Mouse (Mus musculus): ENCODE measurements around the gene Sgk1. TPM values are rescaled to one million over a fixed set of nuclear protein-coding genes. Genes with fewer than 3 reads are reported as not detected.

Gene Sgk1
- polyA plus RNA-seq, 1 experiment = 37.6 TPM

DNA sequence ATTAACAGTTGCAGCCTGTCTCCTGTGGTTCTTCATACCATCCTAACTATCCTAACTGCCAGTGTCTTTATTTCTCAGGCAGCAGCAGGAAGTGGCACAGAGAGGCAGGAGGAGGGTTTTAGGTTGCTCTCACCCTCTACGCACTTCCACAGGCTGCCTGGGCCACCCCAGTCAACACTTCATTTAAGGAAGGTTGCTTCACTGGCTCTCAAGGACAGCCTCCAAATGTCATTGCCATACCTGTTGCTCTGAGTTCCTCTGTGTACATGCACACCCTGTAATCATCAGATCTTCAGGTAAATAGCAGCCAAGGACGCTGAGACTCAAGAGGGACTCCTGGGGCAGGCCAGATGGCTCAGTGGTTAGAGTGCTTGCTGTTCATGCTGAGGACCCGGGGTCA is 31.7 kb upstream of the Sgk1 start:
- Histone ChIP-seq H3K4me1 (ENCODE audit: control insufficient read depth, insufficient read depth, insufficient read length, low read length) (peaks cover 6% of the 10 kb centered on the region; the same call in 1 of the 2 replicates), H3K4me3 (ENCODE audit: insufficient read depth, low read depth, low read length) (no peak overlapping the region), H3K27ac (replicated peaks; ENCODE audit: low read depth, low read length) (no peak overlapping the region)

GRCm38 (mm10) chr10:21853122-21853521 is 28.9 kb upstream of the Sgk1 start:
- H3K4me1 ChIP-seq (ENCODE audit: control insufficient read depth, insufficient read depth, insufficient read length, low read length) = peaks cover 8% of the 10 kb centered on the region; the same call in 1 of the 2 replicates
- H3K27ac ChIP-seq (replicated peaks; ENCODE audit: low read depth, low read length) = no peak overlapping the region
- no peak overlapping the region for H3K4me3 ChIP-seq (ENCODE audit: insufficient read depth, low read depth, low read length)

DNA sequence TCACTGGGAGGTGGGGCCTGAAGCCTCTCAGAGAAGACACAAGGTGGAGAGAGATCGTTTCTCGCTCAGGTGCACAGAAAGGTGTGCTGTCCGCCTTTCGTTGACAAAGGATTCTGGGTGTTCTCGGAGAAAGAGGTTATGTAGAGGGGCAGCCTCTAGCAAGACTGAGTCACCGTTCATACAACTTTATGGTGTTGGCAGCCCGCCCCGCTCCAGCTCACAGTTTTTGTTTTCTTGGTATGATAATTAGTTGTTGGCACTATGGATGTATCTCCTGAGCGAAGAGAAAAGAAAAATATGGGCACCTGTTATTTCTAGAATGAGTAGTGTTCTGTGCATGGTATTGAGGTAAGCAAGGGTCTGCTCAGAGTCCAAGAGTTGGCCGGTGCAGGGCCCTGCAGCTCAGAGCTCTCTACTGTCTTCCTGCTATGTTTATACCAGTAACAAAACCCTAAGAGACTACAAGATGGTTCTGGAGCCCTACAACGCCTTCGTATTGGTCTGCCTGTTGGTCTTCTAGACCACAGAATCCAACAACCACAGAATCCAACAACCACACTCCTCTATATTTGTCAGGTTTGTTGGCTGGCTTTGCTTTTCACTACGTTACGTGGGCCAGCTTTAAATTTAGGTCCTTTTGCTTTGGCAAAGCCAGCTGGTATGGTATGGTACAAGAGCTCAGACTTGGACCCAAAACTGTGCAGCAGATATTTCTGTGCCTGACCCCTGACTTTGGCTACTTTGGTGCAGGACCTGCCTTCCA is 28.2 kb upstream of the Sgk1 start:
- Histone ChIP-seq H3K4me3 (ENCODE audit: insufficient read depth, low read depth, low read length) (no peak overlapping the region), H3K27ac (replicated peaks; ENCODE audit: low read depth, low read length) (no peak overlapping the region), H3K4me1 (ENCODE audit: control insufficient read depth, insufficient read depth, insufficient read length, low read length) (peaks cover 10% of the 10 kb centered on the region; the same call in 1 of the 2 replicates)

GRCm38 (mm10) chr10:21855338-21855737 is 26.6 kb upstream of the Sgk1 start:
- Histone ChIP-seq H3K4me3 (ENCODE audit: insufficient read depth, low read depth, low read length) (no peak overlapping the region), H3K4me1 (ENCODE audit: control insufficient read depth, insufficient read depth, insufficient read length, low read length) (peaks cover 11% of the 10 kb centered on the region; the same call in 1 of the 2 replicates), H3K27ac (replicated peaks; ENCODE audit: low read depth, low read length) (no peak overlapping the region)

DNA sequence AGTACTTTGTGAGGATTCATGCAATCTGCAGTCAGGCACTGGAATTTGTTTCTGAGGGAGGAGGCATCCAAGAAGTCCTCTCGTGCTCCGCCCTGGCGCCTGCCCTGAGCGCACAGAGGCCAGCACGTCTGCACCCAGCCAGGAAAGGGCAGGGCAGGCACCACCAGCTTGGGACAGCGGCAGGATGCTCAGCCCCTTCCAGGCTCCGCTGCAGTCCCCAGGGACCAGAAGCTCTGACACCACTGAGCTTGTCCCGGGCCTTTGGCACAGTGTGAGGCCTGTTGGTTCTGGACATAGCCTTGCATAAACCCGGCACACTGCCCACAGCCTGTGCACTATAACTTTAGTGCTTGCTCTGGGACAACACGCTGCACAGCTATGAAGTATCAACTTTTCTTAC is 24.3 kb upstream of the Sgk1 start:
- Histone ChIP-seq H3K27ac (replicated peaks; ENCODE audit: low read depth, low read length) (peak overlapping the region; percentile 42; the same call in 1 of the 2 replicates), H3K4me3 (ENCODE audit: insufficient read depth, low read depth, low read length) (no peak overlapping the region), H3K4me1 (ENCODE audit: control insufficient read depth, insufficient read depth, insufficient read length, low read length) (peaks cover 11% of the 10 kb centered on the region; the same call in 1 of the 2 replicates)

DNA sequence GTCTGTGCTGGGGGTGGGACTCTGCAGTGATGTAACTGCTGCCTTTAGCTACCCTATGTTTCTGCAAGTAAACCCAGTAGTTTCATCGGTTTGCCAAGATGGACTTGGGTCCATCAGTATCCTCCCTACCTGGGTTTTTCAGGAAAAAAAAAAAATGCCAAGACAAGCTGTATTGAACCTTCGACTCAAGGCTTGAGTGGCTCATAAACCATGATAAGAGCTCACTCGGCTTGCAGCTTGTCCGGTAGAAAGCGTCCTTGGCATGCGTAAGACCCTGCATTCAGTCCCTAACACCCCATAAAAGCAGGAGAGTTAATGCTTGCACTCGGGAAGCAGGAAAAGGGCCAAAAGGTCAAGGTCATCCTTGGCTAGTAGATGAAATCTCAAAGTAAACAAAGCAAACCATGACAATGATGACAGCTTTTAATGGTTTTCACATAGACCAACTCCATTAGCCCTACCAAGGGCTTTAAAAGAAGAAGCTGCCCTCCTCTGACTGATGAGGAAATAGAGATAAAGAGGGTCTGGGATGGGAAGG is 23.5 kb upstream of the Sgk1 start:
- Histone ChIP-seq H3K27ac (replicated peaks; ENCODE audit: low read depth, low read length) (peak overlapping the region; percentile 24; the same call in 1 of the 2 replicates), H3K4me3 (ENCODE audit: insufficient read depth, low read depth, low read length) (no peak overlapping the region), H3K4me1 (ENCODE audit: control insufficient read depth, insufficient read depth, insufficient read length, low read length) (peaks cover 11% of the 10 kb centered on the region; the same call in 1 of the 2 replicates)

- no peaks in the 10 kb centered on the region for H3K4me1 ChIP-seq (ENCODE audit: control insufficient read depth, insufficient read depth, insufficient read length, low read length)
- no peak overlapping the region for H3K4me3 ChIP-seq (ENCODE audit: insufficient read depth, low read depth, low read length)
- no peak overlapping the region for H3K27ac ChIP-seq (replicated peaks; ENCODE audit: low read depth, low read length)
Measured at GRCm38 (mm10) chr10:21866504-21866903, 15.5 kb upstream of the Sgk1 start.

DNA sequence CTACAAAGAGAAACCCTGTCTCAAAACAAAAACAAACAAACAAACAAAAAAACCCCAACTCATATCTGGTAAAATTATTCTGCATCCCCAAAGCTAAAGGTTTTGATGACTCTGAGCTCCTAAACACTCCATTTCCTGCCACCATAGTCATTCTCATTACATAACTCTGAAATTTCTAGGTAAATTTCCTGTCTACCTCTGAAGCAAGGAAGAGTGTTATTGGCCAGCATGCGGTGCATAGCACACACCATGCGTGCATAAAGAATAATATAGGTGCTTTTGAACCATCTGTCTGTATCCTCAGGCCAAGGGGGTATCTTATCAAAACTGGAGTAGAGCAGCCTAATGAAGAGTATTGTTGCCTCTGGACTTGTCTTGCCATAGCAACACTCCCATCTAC is 13.8 kb upstream of the Sgk1 start:
- no peaks in the 10 kb centered on the region for H3K4me1 ChIP-seq (ENCODE audit: control insufficient read depth, insufficient read depth, insufficient read length, low read length)
- no peak overlapping the region for H3K4me3 ChIP-seq (ENCODE audit: insufficient read depth, low read depth, low read length)
- no peak overlapping the region for H3K27ac ChIP-seq (replicated peaks; ENCODE audit: low read depth, low read length)

DNA sequence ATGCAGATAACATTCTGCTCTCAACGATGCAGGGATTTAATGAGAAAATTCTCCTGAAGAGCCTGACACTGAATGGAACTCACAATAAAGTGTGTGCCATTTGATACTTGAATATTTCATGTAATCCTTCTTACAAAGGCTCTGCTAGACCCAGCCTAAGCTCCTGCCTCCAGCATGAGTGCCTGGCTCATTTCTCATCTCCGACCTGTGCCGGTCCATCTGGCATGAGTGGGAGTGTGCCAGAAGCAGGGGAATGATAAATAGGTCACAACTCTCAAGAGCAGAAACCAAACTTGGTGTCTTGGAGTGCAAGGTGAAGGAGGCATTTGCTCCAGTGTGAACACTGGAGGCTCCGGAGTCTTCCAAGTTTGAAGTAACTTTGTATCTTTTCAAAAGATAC is 13.4 kb upstream of the Sgk1 start:
- Histone ChIP-seq H3K4me3 (ENCODE audit: insufficient read depth, low read depth, low read length) (no peak overlapping the region), H3K4me1 (ENCODE audit: control insufficient read depth, insufficient read depth, insufficient read length, low read length) (no peaks in the 10 kb centered on the region), H3K27ac (replicated peaks; ENCODE audit: low read depth, low read length) (no peak overlapping the region)

- Histone ChIP-seq H3K4me3 (ENCODE audit: insufficient read depth, low read depth, low read length) (peak overlapping the region; percentile 48), H3K27ac (replicated peaks; ENCODE audit: low read depth, low read length) (no peak overlapping the region), H3K4me1 (ENCODE audit: control insufficient read depth, insufficient read depth, insufficient read length, low read length) (peaks cover 4% of the 10 kb centered on the region; the same call in 1 of the 2 replicates)
Measured at GRCm38 (mm10) chr10:21881837-21882183, 174 bp upstream of the Sgk1 start.

DNA sequence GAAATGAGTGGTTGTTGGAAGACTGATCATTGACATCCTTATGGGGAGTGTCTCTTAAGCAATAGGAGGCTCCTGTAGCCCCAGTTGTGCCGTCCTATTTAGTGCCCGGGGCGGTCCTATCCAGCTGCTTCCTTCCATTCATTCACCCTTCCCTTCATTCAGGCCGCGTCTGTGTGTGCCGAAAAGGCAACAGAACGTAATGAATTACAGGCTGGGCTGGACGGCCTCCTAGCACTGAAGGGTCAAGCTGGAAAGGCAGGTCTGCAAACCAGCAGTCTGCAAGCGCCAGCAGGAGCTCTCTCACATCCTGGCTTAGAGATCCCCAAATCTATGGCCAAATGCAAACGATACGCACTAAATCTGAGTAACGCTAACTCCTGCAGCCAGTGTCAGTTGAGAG is 1.6 kb downstream of the Sgk1 start:
- Histone ChIP-seq H3K4me3 (ENCODE audit: insufficient read depth, low read depth, low read length) (no peak overlapping the region), H3K27ac (replicated peaks; ENCODE audit: low read depth, low read length) (no peak overlapping the region), H3K4me1 (ENCODE audit: control insufficient read depth, insufficient read depth, insufficient read length, low read length) (peaks cover 4% of the 10 kb centered on the region; the same call in 1 of the 2 replicates)

DNA sequence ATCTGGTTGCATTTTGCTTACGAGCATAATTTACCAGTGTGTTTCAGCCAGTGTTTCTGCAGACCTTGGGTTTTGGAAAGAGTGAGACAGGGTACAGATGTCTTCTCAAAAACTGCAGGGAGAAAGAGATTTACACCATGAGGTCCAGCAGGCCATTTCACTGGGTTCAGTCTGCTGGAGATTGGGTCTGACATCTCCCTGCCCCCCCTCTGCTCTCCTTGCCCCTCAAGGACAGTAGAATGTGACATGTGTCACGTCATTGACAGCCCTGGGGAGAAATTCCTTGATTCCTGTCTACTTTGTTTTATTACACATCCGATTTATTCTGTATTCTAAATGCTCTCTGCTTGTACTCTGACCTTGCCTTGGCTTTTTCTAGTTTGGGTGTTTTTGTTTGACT is 2.5 kb downstream of the Sgk1 start:
- H3K4me1 ChIP-seq (ENCODE audit: control insufficient read depth, insufficient read depth, insufficient read length, low read length) = peaks cover 4% of the 10 kb centered on the region; the same call in 1 of the 2 replicates
- no peak overlapping the region for H3K27ac ChIP-seq (replicated peaks; ENCODE audit: low read depth, low read length)
- H3K4me3 ChIP-seq (ENCODE audit: insufficient read depth, low read depth, low read length) = no peak overlapping the region

- Histone ChIP-seq H3K4me1 (ENCODE audit: control insufficient read depth, insufficient read depth, insufficient read length, low read length) (no peaks in the 10 kb centered on the region), H3K27ac (replicated peaks; ENCODE audit: low read depth, low read length) (0 out of 2 replicates have a peak overlapping the region, but pooled peaks have one; percentile 15)
Measured at GRCm38 (mm10) chr10:21889141-21889765, 7.3 kb downstream of the Sgk1 start.

DNA sequence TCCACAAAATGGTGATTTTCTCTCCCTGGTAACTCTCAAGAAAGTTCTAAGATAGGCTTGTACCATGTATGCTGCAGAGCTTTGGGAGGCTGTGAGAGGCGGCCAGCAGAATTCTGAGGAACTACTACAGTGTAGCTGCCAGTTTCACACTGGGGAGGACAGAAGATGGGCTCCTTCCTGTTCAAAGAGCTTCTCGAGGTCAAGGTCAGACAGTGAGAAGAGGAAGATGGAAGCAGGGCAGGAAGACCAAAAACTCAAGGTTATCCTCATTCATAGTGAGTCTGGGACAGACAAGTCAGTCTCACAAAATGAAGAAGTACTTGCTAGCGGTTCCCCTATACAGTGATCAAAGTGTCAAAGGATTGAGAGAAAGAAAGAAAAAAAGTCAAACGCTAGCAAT is 8.3 kb downstream of the Sgk1 start:
- peak overlapping the region; percentile 56; the same call in 1 of the 2 replicates for H3K27ac ChIP-seq (replicated peaks; ENCODE audit: low read depth, low read length)
- H3K4me1 ChIP-seq (ENCODE audit: control insufficient read depth, insufficient read depth, insufficient read length, low read length) = no peaks in the 10 kb centered on the region

More at GRCm38 (mm10) chr10:21889141-21889765, 7.3 kb downstream of the Sgk1 start:
- H3K4me3 ChIP-seq (ENCODE audit: insufficient read depth, low read depth, low read length) = no peak overlapping the region

DNA sequence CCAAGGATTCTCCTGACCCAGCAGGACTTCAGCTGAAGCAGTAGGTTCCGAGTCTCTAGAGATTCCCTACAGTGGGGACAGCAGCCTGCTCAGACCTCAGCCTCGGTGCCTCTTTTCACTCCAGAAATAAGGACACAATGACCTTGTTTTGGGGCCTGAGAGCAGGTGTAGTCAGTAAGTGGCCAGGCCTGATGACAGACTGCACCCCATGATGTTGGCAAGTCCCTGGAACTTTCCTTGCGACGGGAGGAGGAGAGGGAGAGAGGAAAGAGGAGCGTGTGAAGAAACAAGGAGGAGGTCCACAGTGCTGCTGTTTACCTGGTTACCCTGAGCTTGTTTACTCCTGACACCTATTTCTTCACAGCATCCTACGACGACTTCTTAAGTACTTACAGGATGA is 9.5 kb downstream of the Sgk1 start:
- H3K4me3 ChIP-seq (ENCODE audit: insufficient read depth, low read depth, low read length) = no peak overlapping the region
- H3K27ac ChIP-seq (replicated peaks; ENCODE audit: low read depth, low read length) = no peak overlapping the region

More for the DNA sequence above, 8.3 kb downstream of the Sgk1 start:
- no peak overlapping the region for H3K4me3 ChIP-seq (ENCODE audit: insufficient read depth, low read depth, low read length)

More for the DNA sequence above, 9.5 kb downstream of the Sgk1 start:
- H3K4me1 ChIP-seq (ENCODE audit: control insufficient read depth, insufficient read depth, insufficient read length, low read length) = no peaks in the 10 kb centered on the region
